Mouse (Mus musculus): Measurements from ENCODE around the gene Gm3776. TPM values are rescaled to one million over a fixed set of nuclear protein-coding genes. Genes with fewer than 3 reads are reported as not detected.
"Not testable (repeated sequence)": the region's sequence is repeated elsewhere in the genome, so short reads cannot be mapped to it uniquely, and the experiment has no call there.

The Gm3776 gene
- polyA plus RNA-seq, 1 experiment from 2014 or later: not detected

GRCm38 (mm10) chr9:78229658-78230057 is 27.3 kb upstream of the Gm3776 start:
- H3K4me3 ChIP-seq; H3K9ac ChIP-seq; ATAC-seq (ENCODE audit: insufficient number of reproducible peaks, insufficient read depth, low FRiP score, low TSS enrichment, low read depth); H3K4me1 ChIP-seq; H3K9me3 ChIP-seq; H3K27ac ChIP-seq; H3K4me2 ChIP-seq; H3K36me3 ChIP-seq; H3K27me3 ChIP-seq: not testable (repeated sequence)
- 38% methylated on average over 3 of the region's 3 CpGs for WGBS

- not testable (repeated sequence) for H3K27ac ChIP-seq; H3K9me3 ChIP-seq; H3K4me2 ChIP-seq; H3K27me3 ChIP-seq; H3K36me3 ChIP-seq; H3K9ac ChIP-seq; H3K4me3 ChIP-seq; ATAC-seq (ENCODE audit: insufficient number of reproducible peaks, insufficient read depth, low FRiP score, low TSS enrichment, low read depth); H3K4me1 ChIP-seq
- WGBS: 95% methylated on average over 2 of the region's 3 CpGs
Measured at GRCm38 (mm10) chr9:78230461-78230860, 26.5 kb upstream of the Gm3776 start, which contains the start of gene Gsta1. Gene Gsta1 (plus strand): TSS chr9:78230656.

GRCm38 (mm10) chr9:78233121-78233695 is 23.7 kb upstream of the Gm3776 start:
- H3K4me1 ChIP-seq; H3K9me3 ChIP-seq; H3K9ac ChIP-seq; ATAC-seq (ENCODE audit: insufficient number of reproducible peaks, insufficient read depth, low FRiP score, low TSS enrichment, low read depth); H3K36me3 ChIP-seq; H3K4me2 ChIP-seq; H3K4me3 ChIP-seq; H3K27me3 ChIP-seq; H3K27ac ChIP-seq: not testable (repeated sequence)
- no CpG with 5 or more reads among the region's 10 CpGs for WGBS

- H3K27me3 ChIP-seq; H3K4me1 ChIP-seq; H3K9ac ChIP-seq; ATAC-seq (ENCODE audit: insufficient number of reproducible peaks, insufficient read depth, low FRiP score, low TSS enrichment, low read depth); H3K4me2 ChIP-seq; H3K27ac ChIP-seq; H3K9me3 ChIP-seq; H3K36me3 ChIP-seq; H3K4me3 ChIP-seq: not testable (repeated sequence)
- 57% methylated on average over 4 of the region's 4 CpGs for WGBS
Measured at GRCm38 (mm10) chr9:78255683-78256470, 1.1 kb upstream of the Gm3776 start.

- 0% methylated on average over 1 of the region's 6 CpGs for whole genome bisulfite sequencing
- not testable (repeated sequence) for H3K36me3 ChIP-seq; H3K27ac ChIP-seq; H3K4me2 ChIP-seq; H3K4me1 ChIP-seq; H3K9me3 ChIP-seq; H3K27me3 ChIP-seq; H3K9ac ChIP-seq; ATAC-seq (ENCODE audit: insufficient number of reproducible peaks, insufficient read depth, low FRiP score, low TSS enrichment, low read depth); H3K4me3 ChIP-seq
Measured at GRCm38 (mm10) chr9:78259688-78260087, 2.8 kb downstream of the Gm3776 start.

- H3K4me3 ChIP-seq; H3K36me3 ChIP-seq; H3K9me3 ChIP-seq; H3K4me1 ChIP-seq; H3K27me3 ChIP-seq; H3K4me2 ChIP-seq; H3K27ac ChIP-seq; H3K9ac ChIP-seq; ATAC-seq (ENCODE audit: insufficient number of reproducible peaks, insufficient read depth, low FRiP score, low TSS enrichment, low read depth): not testable (repeated sequence)
- WGBS: 79% methylated on average over 3 of the region's 3 CpGs
Measured at GRCm38 (mm10) chr9:78270945-78271344, 14.0 kb downstream of the Gm3776 start.

- H3K36me3 ChIP-seq; H3K27ac ChIP-seq; H3K4me3 ChIP-seq; H3K4me2 ChIP-seq; H3K9me3 ChIP-seq; H3K9ac ChIP-seq; ATAC-seq (ENCODE audit: insufficient number of reproducible peaks, insufficient read depth, low FRiP score, low TSS enrichment, low read depth); H3K4me1 ChIP-seq; H3K27me3 ChIP-seq: not testable (repeated sequence)
- WGBS: 70% methylated on average over 4 of the region's 4 CpGs
Measured at GRCm38 (mm10) chr9:78282002-78282711, 25.2 kb downstream of the Gm3776 start.

GRCm38 (mm10) chr9:78289063-78289462 is 32.1 kb downstream of the Gm3776 start:
- not testable (repeated sequence) for H3K4me1 ChIP-seq; H3K27ac ChIP-seq; ATAC-seq (ENCODE audit: insufficient number of reproducible peaks, insufficient read depth, low FRiP score, low TSS enrichment, low read depth); H3K36me3 ChIP-seq; H3K9me3 ChIP-seq; H3K27me3 ChIP-seq; H3K4me2 ChIP-seq; H3K9ac ChIP-seq; H3K4me3 ChIP-seq
- 75% methylated on average over 1 of the region's 1 CpGs for WGBS

GRCm38 (mm10) chr9:78289723-78290122 is 32.8 kb downstream of the Gm3776 start, which contains the start of gene Gm10639:
Gene Gm10639 (plus strand): TSS chr9:78289923.
- 79% methylated on average over 3 of the region's 3 CpGs for WGBS
- H3K36me3 ChIP-seq; ATAC-seq (ENCODE audit: insufficient number of reproducible peaks, insufficient read depth, low FRiP score, low TSS enrichment, low read depth); H3K27ac ChIP-seq; H3K27me3 ChIP-seq; H3K9me3 ChIP-seq; H3K9ac ChIP-seq; H3K4me3 ChIP-seq; H3K4me2 ChIP-seq; H3K4me1 ChIP-seq: not testable (repeated sequence)

GRCm38 (mm10) chr9:78292462-78292861 is 35.5 kb downstream of the Gm3776 start:
- H3K9me3 ChIP-seq; H3K4me2 ChIP-seq; H3K9ac ChIP-seq; H3K4me1 ChIP-seq; H3K27me3 ChIP-seq; H3K27ac ChIP-seq; H3K36me3 ChIP-seq; ATAC-seq (ENCODE audit: insufficient number of reproducible peaks, insufficient read depth, low FRiP score, low TSS enrichment, low read depth); H3K4me3 ChIP-seq: not testable (repeated sequence)
- WGBS: 83% methylated on average over 8 of the region's 8 CpGs

- WGBS: 73% methylated on average over 1 of the region's 1 CpGs
Measured at GRCm38 (mm10) chr9:78293683-78294082, 36.8 kb downstream of the Gm3776 start.

GRCm38 (mm10) chr9:78294781-78295180 is 37.9 kb downstream of the Gm3776 start:
- not testable (repeated sequence) for H3K9ac ChIP-seq; H3K4me3 ChIP-seq; H3K9me3 ChIP-seq; H3K36me3 ChIP-seq; ATAC-seq (ENCODE audit: insufficient number of reproducible peaks, insufficient read depth, low FRiP score, low TSS enrichment, low read depth); H3K27me3 ChIP-seq; H3K27ac ChIP-seq; H3K4me2 ChIP-seq; H3K4me1 ChIP-seq
- 58% methylated on average over 7 of the region's 7 CpGs for WGBS

More at GRCm38 (mm10) chr9:78293683-78294082, 36.8 kb downstream of the Gm3776 start:
- H3K4me1 ChIP-seq; H3K36me3 ChIP-seq; H3K4me2 ChIP-seq; H3K9me3 ChIP-seq; H3K9ac ChIP-seq; H3K4me3 ChIP-seq; H3K27ac ChIP-seq; H3K27me3 ChIP-seq; ATAC-seq (ENCODE audit: insufficient number of reproducible peaks, insufficient read depth, low FRiP score, low TSS enrichment, low read depth): not testable (repeated sequence)

Measured in embryonic facial prominence, embryonic 13.5 days (tissue).